Mouse (Mus musculus) liver, embryonic 11.5 days (tissue): Measurements from ENCODE around the gene Tmem179. TPM values are rescaled to one million over a fixed set of nuclear protein-coding genes. Genes with fewer than 3 reads are reported as not detected.
A peak's percentile ranks its signal among the peaks of the same experiment; 100 is the strongest.

Source experiments
- ATAC-seq: fragments of 200-750 bp; cut with Nextera tagmentation; replicated peaks from 2 replicates; pipeline ENCODE4 v1.8.0; 2017; ENCODE audit warnings: moderate number of reproducible peaks, mild to moderate bottlenecking, moderate TSS enrichment, moderate library complexity; ENCODE audit not compliant: low FRiP score
- DNase-seq: peaks from one replicate; pipeline ENCODE4 v3.0.0-alpha.2; 2017; ENCODE audit warnings: low spot score
- H3K27ac ChIP-seq: fragments of 300-500 bp; sonication (generic); 2 replicates; pipeline ENCODE4 v1.5.1; 2014; ENCODE audit warnings: mild to moderate bottlenecking, low read depth, low read length, control low read depth
- H3K27me3 ChIP-seq: fragments of 300-500 bp; sonication (generic); replicated peaks from 2 replicates; pipeline ENCODE4 v1.6.1; 2014; ENCODE audit warnings: low read length, mixed read lengths; ENCODE audit not compliant: control insufficient read depth, insufficient read depth
- H3K36me3 ChIP-seq: fragments of 300-500 bp; sonication (generic); 2 replicates; pipeline ENCODE4 v1.6.1; 2014; ENCODE audit warnings: mild to moderate bottlenecking, low read length, moderate library complexity, mixed read lengths; ENCODE audit not compliant: control insufficient read depth, insufficient read depth
- H3K4me1 ChIP-seq: fragments of 300-500 bp; sonication (generic); replicated peaks from 2 replicates; pipeline ENCODE4 v1.6.1; 2014; ENCODE audit warnings: low read length, mixed read lengths; ENCODE audit not compliant: control insufficient read depth, insufficient read depth
- H3K4me2 ChIP-seq: fragments of 300-500 bp; sonication (generic); 2 replicates; pipeline ENCODE4 v1.6.1; 2014; ENCODE audit warnings: mild to moderate bottlenecking, control low read depth, moderate library complexity
- H3K4me3 ChIP-seq: fragments of 300-500 bp; sonication (generic); 2 replicates; pipeline ENCODE4 v1.5.1; 2014; ENCODE audit warnings: low read depth, low read length, control low read depth
- H3K9ac ChIP-seq: fragments of 300-500 bp; sonication (generic); 2 replicates; pipeline ENCODE4 v1.6.1; 2014; ENCODE audit warnings: low read depth, low read length, control low read depth
- H3K9me3 ChIP-seq: fragments of 300-500 bp; sonication (generic); 2 replicates; pipeline ENCODE4 v1.6.1; 2016; ENCODE audit warnings: low read length, inconsistent platforms, mixed read lengths; ENCODE audit not compliant: control insufficient read depth
- WGBS: fragments of 180-500 bp; shearing (Covaris S2); extraction: QIAGEN DNeasy Blood & Tissue Kit; methylation state at CpG from one replicate; pipeline ENCODE4 v1.1.7; 2014; 5-methylcytosine and 5-hydroxymethylcytosine counted together
- polyA plus RNA-seq: library from polyadenylated mRNA; unstranded; fragments of >200 nt; fragmentation: Nextera tagmentation; extraction: Ambion mirVana; gene quantifications from 2 replicates; pipeline ENCODE4 v1.2.1, GENCODE M21; 2014

Tmem179 gene
- polyA plus RNA-seq, 1 experiment from 2014 or later = 0.71 TPM

DNA sequence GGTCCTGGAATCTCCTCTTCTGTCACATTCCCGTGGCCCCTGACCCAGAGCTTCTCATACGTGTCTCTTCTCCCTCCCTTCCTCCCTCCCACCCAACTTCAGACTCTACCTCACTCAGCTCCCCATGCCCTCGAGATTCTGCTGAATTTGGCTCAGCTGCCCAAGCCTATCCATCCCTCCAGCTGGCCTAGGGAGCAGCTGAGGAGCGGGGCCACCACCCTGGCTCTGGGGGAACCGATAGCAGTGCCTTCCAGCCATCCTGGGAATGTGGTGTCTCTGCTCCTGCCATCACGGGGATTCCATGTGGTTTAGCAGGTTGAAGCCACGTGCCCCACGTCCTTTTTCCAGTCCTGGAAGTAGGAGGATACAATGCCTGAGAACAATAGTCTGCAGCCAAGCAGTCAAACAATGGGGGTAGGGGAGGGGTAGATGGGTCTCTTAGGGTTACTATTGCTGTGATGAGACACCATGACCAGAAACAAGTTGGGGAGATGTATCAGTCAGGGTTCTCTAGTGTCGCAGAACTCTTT is 40.0 kb upstream of the Tmem179 start:
- Histone ChIP-seq H3K4me2 (no peak overlapping the region), H3K36me3 (no peaks in the 10 kb centered on the region), H3K27ac (no peak overlapping the region), H3K4me1 (no peaks in the 10 kb centered on the region; the same call in 1 of the 2 replicates), H3K9me3 (no peaks in the 10 kb centered on the region), H3K27me3 (no peaks in the 10 kb centered on the region), H3K9ac (no peak overlapping the region), H3K4me3 (no peak overlapping the region)
- WGBS = 65% methylated on average over 9 of the region's 9 CpGs
- ATAC-seq = no peak
- DNase-seq = no peak

DNA sequence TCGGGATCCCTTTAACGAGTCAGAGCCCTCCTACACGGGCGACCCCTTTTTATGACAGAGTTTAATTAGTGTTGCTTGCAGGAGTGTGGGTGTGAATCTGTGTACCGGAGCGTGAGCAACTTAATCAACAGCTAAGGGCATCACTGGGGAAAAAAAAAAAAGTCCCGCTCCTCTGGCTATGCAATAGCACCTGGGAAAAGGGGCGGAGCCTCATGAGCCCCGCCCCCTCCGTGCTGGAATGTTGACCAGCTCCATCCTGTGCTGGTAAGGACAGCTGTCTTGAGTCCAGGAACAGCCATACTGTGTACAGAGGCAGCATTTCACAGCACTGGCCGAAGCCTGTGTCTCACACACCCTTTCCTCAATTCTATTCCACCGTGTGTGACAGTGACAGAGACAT is 38.4 kb upstream of the Tmem179 start:
- Histone ChIP-seq H3K9ac (no peak overlapping the region), H3K27me3 (no peaks in the 10 kb centered on the region), H3K4me1 (no peaks in the 10 kb centered on the region; the same call in 1 of the 2 replicates), H3K4me2 (no peak overlapping the region), H3K27ac (no peak overlapping the region), H3K36me3 (no peaks in the 10 kb centered on the region), H3K4me3 (no peak overlapping the region), H3K9me3 (no peaks in the 10 kb centered on the region)
- DNase-seq = no peak
- 43% methylated on average over 12 of the region's 12 CpGs for WGBS
- no peak for ATAC-seq

- ATAC-seq (peak; percentile 31; the same call in 1 of the 2 replicates), DNase-seq (no peak)
- Histone ChIP-seq H3K4me2 (no peak overlapping the region), H3K4me1 (no peaks in the 10 kb centered on the region), H3K9me3 (no peaks in the 10 kb centered on the region), H3K9ac (no peak overlapping the region), H3K27ac (no peak overlapping the region), H3K4me3 (no peak overlapping the region), H3K36me3 (no peaks in the 10 kb centered on the region), H3K27me3 (no peaks in the 10 kb centered on the region)
- WGBS = 59% methylated on average over 5 of the region's 5 CpGs
These were observed 36.0 kb upstream of the Tmem179 start for GRCm38 (mm10) chr12:112552520-112552919.

DNA sequence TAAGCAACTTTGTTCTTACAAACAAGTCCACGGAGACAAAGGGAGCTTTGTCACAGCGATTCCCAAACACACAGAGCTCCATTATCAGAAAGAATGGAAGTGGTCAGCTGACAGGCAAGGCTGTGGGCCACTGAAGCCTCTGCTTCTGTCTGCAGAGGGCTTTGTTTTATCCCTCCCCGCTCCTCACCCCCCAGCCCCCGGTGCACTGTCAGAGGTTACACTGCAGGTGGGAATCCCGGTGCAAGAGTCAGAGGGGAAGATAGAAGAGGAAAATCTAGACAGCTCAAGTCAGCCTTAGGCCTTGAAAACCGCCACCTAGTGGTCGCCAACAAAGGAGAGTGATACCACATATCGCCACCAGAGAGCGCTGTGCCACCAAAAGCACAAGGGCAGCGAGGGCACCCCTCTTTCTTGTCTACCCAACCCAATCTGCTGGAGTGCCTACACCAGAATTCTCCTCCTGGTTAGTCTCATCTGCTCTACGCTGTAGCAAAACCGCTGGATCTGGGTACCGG is 35.4 kb upstream of the Tmem179 start:
- Histone ChIP-seq H3K9me3 (no peaks in the 10 kb centered on the region), H3K9ac (no peak overlapping the region), H3K27me3 (no peaks in the 10 kb centered on the region), H3K4me1 (no peaks in the 10 kb centered on the region), H3K4me3 (no peak overlapping the region), H3K36me3 (no peaks in the 10 kb centered on the region), H3K27ac (no peak overlapping the region), H3K4me2 (no peak overlapping the region)
- peak; percentile 50 for ATAC-seq
- peak; percentile 83 for DNase-seq
- 11% methylated on average over 13 of the region's 13 CpGs for WGBS

DNA sequence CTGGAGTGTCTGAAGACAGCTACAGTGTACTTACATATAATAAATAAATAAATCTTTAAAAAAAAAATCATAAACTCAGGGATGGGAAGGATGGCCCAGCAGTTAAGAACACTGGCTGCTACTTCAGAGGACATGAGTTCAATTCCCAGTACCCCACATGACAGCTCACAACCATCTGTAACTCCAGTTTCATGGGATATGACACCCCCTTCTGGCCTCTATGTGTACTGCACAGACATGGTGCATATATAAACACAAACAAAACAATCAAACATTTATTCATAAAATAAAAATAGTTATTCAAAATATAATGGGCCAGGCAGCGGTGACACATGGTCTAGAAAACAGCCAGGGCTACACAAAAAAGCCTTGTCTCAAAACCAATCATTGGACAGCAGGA is 32.7 kb upstream of the Tmem179 start:
- no peaks in the 10 kb centered on the region for H3K4me1 ChIP-seq
- no peak for DNase-seq
- ATAC-seq = no peak
- H3K27me3 ChIP-seq = no peaks in the 10 kb centered on the region
- no peaks in the 10 kb centered on the region for H3K36me3 ChIP-seq
- H3K9me3 ChIP-seq = no peaks in the 10 kb centered on the region
- no peak overlapping the region for H3K9ac ChIP-seq
- WGBS = 84% methylated on average over 1 of the region's 1 CpGs
- no peak overlapping the region for H3K4me2 ChIP-seq
- no peak overlapping the region for H3K4me3 ChIP-seq
- no peak overlapping the region for H3K27ac ChIP-seq

GRCm38 (mm10) chr12:112546110-112546509 is 29.6 kb upstream of the Tmem179 start:
- ATAC-seq (no peak), DNase-seq (no peak)
- H3K9ac ChIP-seq = no peak overlapping the region
- no peaks in the 10 kb centered on the region for H3K4me1 ChIP-seq
- H3K27me3 ChIP-seq = no peaks in the 10 kb centered on the region
- H3K4me2 ChIP-seq = no peak overlapping the region
- no peak overlapping the region for H3K27ac ChIP-seq
- no peaks in the 10 kb centered on the region for H3K36me3 ChIP-seq
- WGBS = 88% methylated on average over 8 of the region's 8 CpGs
- no peak overlapping the region for H3K4me3 ChIP-seq
- no peaks in the 10 kb centered on the region for H3K9me3 ChIP-seq

DNA sequence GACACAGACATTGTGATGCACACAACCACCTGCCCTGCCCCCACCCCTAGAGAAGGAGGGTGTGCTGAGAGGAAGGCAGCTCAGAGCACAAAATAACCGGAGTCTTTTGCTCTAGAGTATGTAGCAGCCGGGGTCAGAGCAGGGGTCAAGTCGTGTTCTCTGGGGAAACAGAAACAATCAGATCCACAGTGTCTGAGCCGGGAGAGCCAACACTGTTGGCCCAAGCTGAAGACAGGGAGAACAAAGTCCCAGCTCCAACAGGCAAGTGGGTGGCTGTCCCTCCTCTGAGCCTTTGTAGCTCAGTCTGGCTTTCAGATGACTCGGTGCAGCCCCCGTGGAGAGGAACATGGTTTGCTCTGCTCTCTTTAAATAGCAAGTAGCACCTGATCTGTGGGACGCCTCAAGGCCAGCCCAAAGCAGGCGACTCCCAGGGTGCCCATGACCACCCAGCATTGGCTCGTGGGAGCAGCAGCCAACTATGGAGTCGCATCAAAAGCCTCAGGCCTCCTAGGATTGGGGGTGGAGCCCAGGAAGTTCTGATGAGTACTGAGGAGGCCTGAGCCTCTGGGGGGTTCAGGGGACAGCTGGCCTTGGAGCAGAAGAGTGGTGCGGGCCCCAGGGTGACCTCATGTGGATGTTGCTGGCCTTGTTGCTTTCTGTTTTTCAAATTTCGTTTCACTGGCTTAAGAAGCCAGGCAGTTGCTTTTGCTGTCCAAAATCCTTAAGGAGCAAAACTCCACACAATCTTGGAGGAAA is 28.6 kb upstream of the Tmem179 start:
- H3K27ac ChIP-seq = no peak overlapping the region
- no peaks in the 10 kb centered on the region for H3K9me3 ChIP-seq
- H3K27me3 ChIP-seq = no peaks in the 10 kb centered on the region
- 47% methylated on average over 12 of the region's 12 CpGs for WGBS
- no peaks in the 10 kb centered on the region for H3K36me3 ChIP-seq
- H3K4me3 ChIP-seq = no peak overlapping the region
- no peaks in the 10 kb centered on the region for H3K4me1 ChIP-seq
- no peak overlapping the region for H3K9ac ChIP-seq
- ATAC-seq (no peak), DNase-seq (no peak)
- no peak overlapping the region for H3K4me2 ChIP-seq

DNA sequence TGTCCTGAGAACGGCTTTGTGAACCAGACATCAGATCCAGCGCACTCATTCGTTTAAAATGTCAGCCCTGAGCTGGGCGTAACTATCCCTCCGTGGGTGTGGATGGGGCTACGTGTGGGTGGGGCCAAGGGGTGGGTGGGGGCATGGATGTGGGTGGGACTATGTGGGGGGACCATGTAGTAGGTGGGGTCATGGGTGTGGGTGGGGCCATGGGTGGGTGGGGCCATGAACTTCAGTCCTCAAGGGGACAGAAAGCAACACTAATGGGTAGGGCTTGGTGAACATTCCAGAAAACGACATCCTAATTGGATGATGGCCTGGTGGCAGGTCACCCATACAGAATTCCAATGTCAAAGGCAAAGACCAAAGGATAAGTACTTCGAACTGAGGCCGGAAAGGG is 27.4 kb upstream of the Tmem179 start:
- WGBS = 61% methylated on average over 9 of the region's 9 CpGs

DNA sequence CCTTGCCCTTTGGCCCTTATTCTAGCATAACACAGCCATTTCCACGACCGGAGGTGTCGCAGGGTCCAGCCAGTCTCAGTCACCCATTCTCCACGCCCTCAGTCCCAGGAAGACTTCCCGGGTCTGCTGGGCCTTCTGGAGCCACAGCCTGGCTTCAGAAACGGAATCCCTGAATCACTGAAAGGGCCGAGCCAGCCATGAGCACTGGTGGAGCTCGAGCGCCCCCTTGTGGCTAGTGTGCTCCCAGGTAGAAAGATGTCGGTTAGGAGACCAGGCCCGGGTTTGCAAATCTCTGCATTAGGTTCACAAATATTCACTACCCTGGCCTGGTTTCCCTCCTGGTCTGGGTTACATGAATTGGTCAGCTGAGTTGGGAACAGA is 26.4 kb upstream of the Tmem179 start:
- no peak overlapping the region for H3K9ac ChIP-seq
- H3K9me3 ChIP-seq = no peaks in the 10 kb centered on the region
- no peak overlapping the region for H3K27ac ChIP-seq
- no peaks in the 10 kb centered on the region for H3K36me3 ChIP-seq
- ATAC-seq = peak; percentile 58
- DNase-seq = peak; percentile 87
- no peak overlapping the region for H3K4me2 ChIP-seq
- H3K27me3 ChIP-seq = no peaks in the 10 kb centered on the region
- H3K4me1 ChIP-seq = no peaks in the 10 kb centered on the region
- no peak overlapping the region for H3K4me3 ChIP-seq
- 7% methylated on average over 11 of the region's 11 CpGs for WGBS

More for the DNA sequence above, 27.4 kb upstream of the Tmem179 start:
- Histone ChIP-seq H3K4me1 (no peaks in the 10 kb centered on the region), H3K9me3 (no peaks in the 10 kb centered on the region), H3K9ac (no peak overlapping the region), H3K4me3 (no peak overlapping the region), H3K27me3 (no peaks in the 10 kb centered on the region), H3K36me3 (no peaks in the 10 kb centered on the region), H3K27ac (no peak overlapping the region), H3K4me2 (no peak overlapping the region)
- ATAC-seq (0 out of 2 replicates have a peak, but pooled peaks have one; percentile 29), DNase-seq (no peak)
